Mouse (Mus musculus) gastrocnemius, postnatal 4 days (tissue): ENCODE measurements around the gene Klk7. TPM values are rescaled to one million over a fixed set of nuclear protein-coding genes. Genes with fewer than 3 reads are reported as not detected.

ENCODE experiments used
- total RNA-seq, 2 experiments: library from RNA; stranded (reverse); gene quantifications; 2 replicates each; pipeline ENCODE4 v1.2.3; 2021

The Klk7 gene
- total RNA-seq, 2 experiments from 2014 or later, result not detected

Other genes starting within 250 kb of the Klk7 start
- 1 to 10 TPM; 2.2 to 2.3 TPM for gene Zfp658, start 249.0 kb upstream of the Klk7 start, total RNA-seq
- 10 to 100 TPM in 1 of 2 experiments, 1 to 10 TPM in 1; 7.8 to 11.8 TPM for gene Zfp719, start 231.7 kb upstream of the Klk7 start, total RNA-seq
- not detected for gene Zfp819, start 204.1 kb upstream of the Klk7 start, total RNA-seq
- gene Ceacam18, start 176.6 kb upstream of the Klk7 start, total RNA-seq, result not detected
- 1 to 10 TPM in 1 of 2 experiments, under 1 TPM in 1; 0.91 to 1.1 TPM for gene Siglece, start 151.1 kb upstream of the Klk7 start, total RNA-seq
- 1 to 10 TPM; 4.9 to 5.4 TPM for gene Ctu1, start 139.3 kb upstream of the Klk7 start, total RNA-seq
- not detected for gene Klk14, start 120.9 kb upstream of the Klk7 start, total RNA-seq
- not detected for gene Klk13, start 98.7 kb upstream of the Klk7 start, total RNA-seq
- not detected for gene Klk12, start 42.4 kb upstream of the Klk7 start, total RNA-seq
- not detected for gene Klk11, start 36.7 kb upstream of the Klk7 start, total RNA-seq
- gene Klk10, start 30.3 kb upstream of the Klk7 start, total RNA-seq, result under 1 TPM in 1 of 2 experiments, not detected in 1; 0.18 TPM
- not detected for gene Klk9, start 19.4 kb upstream of the Klk7 start, total RNA-seq
- gene Klk8, start 13.7 kb upstream of the Klk7 start, total RNA-seq, result 1 to 10 TPM; 2.5 to 3.5 TPM
- gene Klk6, start 13.2 kb downstream of the Klk7 start, total RNA-seq, result not detected
- gene Klk5, start 30.7 kb downstream of the Klk7 start, total RNA-seq, result not detected
- gene Klk4, start 69.9 kb downstream of the Klk7 start, total RNA-seq, result under 1 TPM in 1 of 2 experiments, not detected in 1; 0.21 TPM
- gene Klk15, start 122.4 kb downstream of the Klk7 start, total RNA-seq, result not detected
- not detected for gene Klk1b8, start 139.4 kb downstream of the Klk7 start, total RNA-seq
- not detected for gene Klk1b1, start 155.5 kb downstream of the Klk7 start, total RNA-seq
- gene Klk1b9, start 164.8 kb downstream of the Klk7 start, total RNA-seq, result not detected
- gene Klk1b11, start 184.6 kb downstream of the Klk7 start, total RNA-seq, result not detected
- under 1 TPM; 0.39 to 0.62 TPM for gene Klk1b26, start 200.9 kb downstream of the Klk7 start, total RNA-seq
- gene Klk1b27, start 241.0 kb downstream of the Klk7 start, total RNA-seq, result not detected